Mouse (Mus musculus): ENCODE measurements around the gene BC030499. TPM values are rescaled to one million over a fixed set of nuclear protein-coding genes. Genes with fewer than 3 reads are reported as not detected.

The BC030499 gene
- polyA plus RNA-seq, 1 experiment, result not detected

GRCm38 (mm10) chr11:78328512-78329056 lies 37.9 kb downstream of the BC030499 start:
- TF ChIP-seq GATA1 (IDR thresholded peaks at IDR 0.05; ENCODE audit: low read length), result no peak

GRCm38 (mm10) chr11:78332676-78333075 lies 42.0 kb downstream of the BC030499 start:
- TF ChIP-seq GATA1 (IDR thresholded peaks at IDR 0.05; ENCODE audit: low read length), result no peak

- TF ChIP-seq GATA1 (IDR thresholded peaks at IDR 0.05; ENCODE audit: low read length), result no peak
Observed at GRCm38 (mm10) chr11:78333992-78334391, 43.4 kb downstream of the BC030499 start.

- no peak for TF ChIP-seq GATA1 (IDR thresholded peaks at IDR 0.05; ENCODE audit: low read length)
Observed at GRCm38 (mm10) chr11:78337040-78337439, 46.4 kb downstream of the BC030499 start.

GRCm38 (mm10) chr11:78341702-78342101 lies 51.1 kb downstream of the BC030499 start:
- no peak for TF ChIP-seq GATA1 (IDR thresholded peaks at IDR 0.05; ENCODE audit: low read length)

- no peak for TF ChIP-seq GATA1 (IDR thresholded peaks at IDR 0.05; ENCODE audit: low read length)
Observed at GRCm38 (mm10) chr11:78343381-78344327, 53.0 kb downstream of the BC030499 start, which contains the start of gene Unc119. Gene Unc119, plus strand, starts transcription at chr11:78343482.

- TF ChIP-seq GATA1 (IDR thresholded peaks at IDR 0.05; ENCODE audit: low read length), result no peak
Observed at GRCm38 (mm10) chr11:78344328-78344889, 53.8 kb downstream of the BC030499 start.

GRCm38 (mm10) chr11:78344890-78345715 lies 54.5 kb downstream of the BC030499 start:
- no peak for TF ChIP-seq GATA1 (IDR thresholded peaks at IDR 0.05; ENCODE audit: low read length)

- TF ChIP-seq GATA1 (IDR thresholded peaks at IDR 0.05; ENCODE audit: low read length), result no peak
Observed at GRCm38 (mm10) chr11:78345801-78346200, 55.2 kb downstream of the BC030499 start.

Other genes with a start within 250 kb of the BC030499 start
- 6.1 and 8.8 TPM in 2 replicates for gene Eral1, start 210.5 kb upstream of the BC030499 start, polyA plus RNA-seq (2012)
- 24.2 and 24.7 TPM in 2 replicates for gene Fam222b, start 196.2 kb upstream of the BC030499 start, polyA plus RNA-seq (2012)
- 23.6 and 25.9 TPM in 2 replicates for gene Traf4, start 125.3 kb upstream of the BC030499 start, polyA plus RNA-seq (2012)
- gene Nek8, start 114.2 kb upstream of the BC030499 start, polyA plus RNA-seq (2012), result 6.0 TPM in 2 replicates
- 90.9 and 118 TPM in 2 replicates for gene Tlcd1, start 114.1 kb upstream of the BC030499 start, polyA plus RNA-seq (2012)
- 345 and 1,761 TPM in 2 replicates for gene Rpl23a, start 107.3 kb upstream of the BC030499 start, polyA plus RNA-seq (2012)
- gene Rab34, start 102.4 kb upstream of the BC030499 start, polyA plus RNA-seq (2012), result 1.2 and 1.4 TPM in 2 replicates
- not detected in 2 replicates for gene Proca1, start 97.4 kb upstream of the BC030499 start, polyA plus RNA-seq (2012)
- 2.5 and 8.6 TPM in 2 replicates for gene Sdf2, start 45.1 kb upstream of the BC030499 start, polyA plus RNA-seq (2012)
- gene Supt6, start 44.9 kb upstream of the BC030499 start, polyA plus RNA-seq (2012), result 96.8 and 108 TPM in 2 replicates
- gene 2610507B11Rik, start 29.1 kb upstream of the BC030499 start, polyA plus RNA-seq (2012), result 41.3 and 62.1 TPM in 2 replicates
- 28.8 and 67.9 TPM in 2 replicates for gene Spag5, start 10.7 kb downstream of the BC030499 start, polyA plus RNA-seq (2012)
- gene Aldoc, start 32.1 kb downstream of the BC030499 start, polyA plus RNA-seq (2012), result 3.5 and 6.2 TPM in 2 replicates
- gene Pigs, start 37.6 kb downstream of the BC030499 start, polyA plus RNA-seq (2012), result 50.2 and 84.3 TPM in 2 replicates
- gene Unc119, start 52.6 kb downstream of the BC030499 start, polyA plus RNA-seq (2012), result 28.0 and 37.7 TPM in 2 replicates
- not detected in 2 replicates for gene Foxn1, start 95.7 kb downstream of the BC030499 start, polyA plus RNA-seq (2012)
- gene Slc13a2, start 131.4 kb downstream of the BC030499 start, polyA plus RNA-seq (2012), result not detected in 2 replicates
- not detected in 2 replicates for gene Slc46a1, start 174.9 kb downstream of the BC030499 start, polyA plus RNA-seq (2012)
- gene Sarm1, start 206.9 kb downstream of the BC030499 start, polyA plus RNA-seq (2012), result 0.01 TPM in 1 of 2 replicates, not detected in the other
- gene Vtn, start 208.2 kb downstream of the BC030499 start, polyA plus RNA-seq (2012), result not detected in 2 replicates
- gene Sebox, start 212.6 kb downstream of the BC030499 start, polyA plus RNA-seq (2012), result not detected in 2 replicates
- 16.3 and 20.5 TPM in 2 replicates for gene Tmem199, start 221.3 kb downstream of the BC030499 start, polyA plus RNA-seq (2012)
- gene Poldip2, start 221.4 kb downstream of the BC030499 start, polyA plus RNA-seq (2012), result 70.4 and 86.4 TPM in 2 replicates
- 4.2 and 5.2 TPM in 2 replicates for gene Tnfaip1, start 245.5 kb downstream of the BC030499 start, polyA plus RNA-seq (2012)
- gene Ift20, start 245.5 kb downstream of the BC030499 start, polyA plus RNA-seq (2012), result 37.8 and 49.7 TPM in 2 replicates

All from G1E-ER4 (cell line).